Mouse (Mus musculus): ENCODE measurements around the gene Sycn.
"Not testable (repeated sequence)": the region's sequence is repeated elsewhere in the genome, so short reads cannot be mapped to it uniquely, and the experiment has no call there.

The Sycn gene
- long read RNA-seq, experiment 1: 0 reads
- long read RNA-seq, experiment 2: 0 reads

DNA sequence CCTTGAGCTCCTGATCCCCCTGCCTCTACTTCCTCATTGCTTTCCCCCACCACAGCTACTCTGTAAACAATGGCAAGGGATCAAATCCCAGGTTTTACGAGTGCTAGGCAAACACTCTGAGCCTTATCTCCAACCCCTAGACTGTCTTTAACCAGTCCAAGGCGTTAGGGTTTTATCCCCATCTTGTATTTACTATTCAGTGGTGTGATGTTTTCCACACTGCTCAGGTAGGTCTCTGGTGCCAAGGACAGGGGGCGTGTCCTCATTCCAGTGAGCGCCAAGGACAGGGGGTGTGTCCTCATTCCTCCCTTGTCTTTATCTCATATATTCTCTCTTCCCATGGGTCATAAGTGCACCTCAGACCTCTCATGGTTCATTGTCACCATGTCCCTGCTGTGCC is at the start of gene Sycn:
Sycn (plus strand) TSS at position 360 of the 400 bp plus-strand sequence.
- intact Hi-C loops (cut with DNase I): no loop called here

DNA sequence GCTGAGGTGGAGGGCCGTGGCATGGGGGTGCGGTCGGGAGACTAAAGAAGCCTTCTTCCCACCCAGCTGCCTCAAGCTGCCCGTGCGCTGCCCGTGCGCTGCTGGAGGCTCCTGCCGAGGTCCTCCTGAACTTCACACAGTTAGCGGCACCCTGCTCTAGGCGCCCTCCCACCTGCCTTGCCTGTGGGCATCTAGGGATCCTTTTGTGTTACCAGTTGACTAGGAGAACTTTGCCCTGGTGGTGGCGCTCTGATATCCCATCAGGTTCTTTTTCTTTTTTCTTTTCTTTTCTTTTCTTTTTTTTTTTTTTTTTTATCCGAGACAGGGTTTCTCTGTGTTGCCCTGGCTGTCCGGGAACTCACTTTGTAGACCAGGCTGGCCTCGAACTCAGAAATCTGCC is 49.8 kb upstream of the Sycn start:
- intact Hi-C loops (cut with DNase I): loop anchor here (2.0 kb wide), 1 partner anchor 38 kb away; no protein-coding TSS in a partner anchor

DNA sequence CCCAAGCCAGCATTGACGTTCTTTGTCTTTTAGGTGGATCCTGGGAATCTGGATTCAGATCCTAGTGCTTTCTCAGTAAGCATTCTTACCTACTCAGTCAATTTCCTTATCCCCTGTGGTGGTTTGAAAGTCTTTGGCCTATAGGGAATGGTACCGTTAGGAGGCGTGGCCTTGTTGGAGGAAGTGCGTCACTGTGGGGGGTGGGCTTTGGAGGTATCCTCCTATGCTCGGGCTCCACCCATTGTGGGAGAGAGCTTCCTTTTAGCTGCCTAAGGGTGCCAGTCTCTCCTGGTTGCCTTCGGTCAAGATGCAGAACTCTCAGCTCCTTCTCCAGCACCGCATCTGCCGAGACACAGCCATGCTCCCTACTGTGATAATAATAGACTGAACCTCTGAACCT is 48.4 kb upstream of the Sycn start:
- intact Hi-C loops (cut with DNase I): no loop called here

DNA sequence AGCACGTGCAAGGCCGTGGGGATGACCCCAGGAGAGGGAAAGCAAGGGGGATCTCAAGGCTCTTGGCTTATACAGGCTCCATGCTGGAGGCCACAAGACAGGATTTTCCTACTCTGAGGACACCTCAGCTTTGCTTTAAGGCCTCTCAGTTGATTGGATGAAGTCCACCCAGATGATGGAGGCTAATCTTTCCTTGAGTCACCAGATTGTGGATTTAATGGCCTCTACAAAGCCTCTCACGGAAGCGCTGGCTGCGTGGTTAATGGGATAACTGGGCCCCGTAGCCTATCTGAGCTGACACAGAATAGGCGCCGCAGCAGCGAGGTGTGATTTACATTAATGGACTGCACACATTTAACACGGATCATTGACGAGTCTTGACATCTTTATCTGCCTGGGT is 45.3 kb upstream of the Sycn start:
- intact Hi-C loops (cut with DNase I): no loop called here

DNA sequence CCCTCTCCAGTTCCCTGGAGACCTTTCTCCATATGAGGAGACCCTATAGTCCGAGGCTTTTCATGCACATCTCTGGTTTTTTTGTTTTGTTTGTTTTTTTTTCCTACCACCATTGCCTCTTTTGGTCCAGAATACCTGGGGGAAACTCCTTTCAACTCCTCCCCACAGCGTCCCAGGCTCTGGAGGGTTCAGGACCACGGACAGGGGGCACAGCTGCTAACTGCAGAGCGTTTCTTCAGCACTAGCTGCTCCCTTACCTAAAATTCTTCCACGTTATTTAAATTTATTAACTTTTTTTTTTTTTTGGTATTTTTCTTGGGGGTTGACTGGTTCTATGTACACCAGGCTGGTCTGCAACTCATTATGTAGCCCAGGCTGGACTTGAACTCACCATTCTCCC is 35.1 kb upstream of the Sycn start:
- intact Hi-C loops (cut with DNase I): no loop called here

DNA sequence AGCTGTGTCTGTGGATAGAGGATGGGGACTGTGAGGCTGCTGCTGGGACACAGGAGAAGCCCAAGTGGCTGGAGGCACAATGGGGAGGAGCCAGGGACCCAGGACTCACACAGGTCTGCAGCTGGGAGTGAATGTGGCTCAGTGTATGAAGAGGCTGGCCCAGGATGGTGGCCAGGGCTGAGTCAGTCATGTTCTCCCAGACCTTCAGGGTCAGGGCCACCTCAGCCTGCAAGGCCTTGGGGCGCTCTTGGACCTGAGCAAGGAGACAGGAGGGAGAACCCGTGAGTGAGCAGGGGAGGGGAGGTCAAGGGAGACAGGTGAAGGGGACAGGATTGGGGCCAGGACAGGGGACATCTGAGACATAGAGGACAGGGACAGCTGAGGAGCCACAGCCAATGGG is 31.6 kb upstream of the Sycn start:
- intact Hi-C loops (cut with DNase I): not testable (repeated sequence)

DNA sequence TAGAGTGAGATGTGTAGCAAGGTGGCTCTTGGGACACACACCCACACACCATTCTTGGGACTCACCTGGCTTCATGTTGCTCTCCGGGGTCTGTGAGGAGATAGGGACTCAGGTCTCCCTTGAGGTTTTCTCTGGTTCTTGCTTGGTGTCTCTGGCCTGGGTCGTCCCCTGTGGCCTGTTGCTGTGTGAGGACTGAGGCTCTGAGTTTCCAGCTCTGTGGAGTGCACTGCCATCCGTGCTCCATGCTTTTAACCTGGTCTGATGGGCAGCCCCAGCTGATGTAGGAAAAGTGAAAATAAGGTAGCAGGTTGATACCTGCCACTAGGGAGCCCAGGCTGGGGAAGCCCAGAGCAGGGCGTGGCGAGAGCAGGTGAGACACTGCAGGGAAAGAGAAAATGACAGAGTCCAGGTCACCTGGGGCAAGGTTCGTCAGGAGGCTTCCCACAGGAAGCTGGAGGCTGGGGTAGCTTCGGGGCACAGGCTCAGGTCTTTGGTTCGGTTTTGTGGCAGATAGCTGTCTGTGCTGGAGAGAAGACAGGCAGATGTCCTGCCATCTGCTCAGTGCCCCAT is 30.2 kb upstream of the Sycn start, which contains the start of gene Ifnl2:
Ifnl2 (minus strand) TSS at position 51 of the 570 bp plus-strand sequence.
- intact Hi-C loops (cut with DNase I): not testable (repeated sequence)

DNA sequence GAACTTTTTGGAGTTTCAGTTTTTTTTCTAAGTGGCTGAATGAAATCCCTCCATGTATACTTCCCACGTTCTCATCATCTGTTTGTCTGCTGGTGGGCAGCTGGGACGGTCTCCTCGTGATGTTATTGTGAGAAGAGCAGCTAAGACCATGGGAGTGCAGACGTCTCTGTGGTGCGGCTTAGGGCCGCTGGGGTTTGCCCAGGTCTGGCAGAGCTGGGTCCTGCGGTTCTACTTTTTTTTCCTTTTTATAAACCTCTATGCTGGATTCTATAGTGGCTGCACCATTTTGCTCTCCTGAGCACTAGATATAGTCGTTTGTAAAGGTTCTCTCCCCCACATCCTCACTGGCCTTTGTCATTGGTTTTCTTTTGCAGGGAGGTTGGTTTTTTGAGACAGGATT is 29.2 kb upstream of the Sycn start:
- intact Hi-C loops (cut with DNase I): no loop called here

DNA sequence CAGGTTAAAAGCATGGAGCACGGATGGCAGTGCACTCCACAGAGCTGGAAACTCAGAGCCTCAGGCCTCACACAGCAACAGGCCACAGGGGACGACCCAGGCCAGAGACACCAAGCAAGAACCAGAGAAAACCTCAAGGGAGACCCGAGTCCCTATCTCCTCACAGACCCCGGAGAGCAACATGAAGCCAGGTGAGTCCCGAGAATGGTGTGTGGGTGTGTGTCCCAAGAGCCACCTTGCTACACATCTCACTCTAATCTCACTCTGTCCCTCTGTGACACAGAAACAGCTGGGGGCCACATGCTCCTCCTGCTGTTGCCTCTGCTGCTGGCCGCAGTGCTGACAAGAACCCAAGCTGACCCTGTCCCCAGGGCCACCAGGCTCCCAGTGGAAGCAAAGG is 18.1 kb upstream of the Sycn start, which contains the start of gene Ifnl3:
Ifnl3 (plus strand) TSS at position 301 of the 400 bp plus-strand sequence.
- intact Hi-C loops (cut with DNase I): not testable (repeated sequence)

DNA sequence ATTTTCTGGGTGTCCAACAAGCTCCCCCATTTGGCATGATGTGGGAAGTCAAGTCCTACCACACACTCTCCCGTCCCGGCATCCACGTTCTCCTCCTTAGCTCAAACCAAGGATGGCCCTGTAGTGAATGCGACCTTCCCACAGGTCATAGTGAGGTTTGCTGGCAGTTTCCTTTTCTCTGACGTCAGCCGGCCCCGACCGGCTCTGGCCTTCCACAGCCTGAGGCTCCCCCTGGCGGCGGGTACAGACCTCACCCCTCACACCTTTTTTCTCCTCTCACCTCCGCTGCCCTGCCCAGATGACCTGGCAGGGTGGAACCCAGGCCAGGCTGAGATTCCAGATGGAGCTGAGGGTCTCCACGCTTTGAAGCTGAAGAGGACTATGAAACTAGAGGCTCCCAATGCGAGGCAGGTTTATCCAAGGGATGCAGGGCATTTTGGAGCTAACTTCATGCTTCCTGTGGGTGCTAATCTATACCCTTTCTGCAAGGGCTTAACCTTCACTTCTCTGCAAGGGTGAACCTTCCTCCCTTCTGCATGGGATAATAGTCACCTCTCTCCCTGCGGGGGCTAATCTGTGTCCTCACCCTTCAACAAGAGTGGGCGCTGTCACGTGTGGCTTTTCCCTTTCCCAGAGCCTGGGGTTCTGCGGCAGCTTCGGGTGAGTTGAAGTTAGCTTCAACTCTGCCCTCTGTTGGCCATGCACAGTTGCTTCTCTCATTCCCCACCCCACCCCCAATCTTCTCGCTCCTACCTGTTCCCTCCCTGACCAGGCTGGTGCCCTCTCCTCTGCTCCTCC is 12.6 kb upstream of the Sycn start:
- intact Hi-C loops (cut with DNase I): loop anchor here (2.0 to 5.0 kb wide), 3 partner anchors 37 to 81 kb away; no protein-coding TSS in a partner anchor

DNA sequence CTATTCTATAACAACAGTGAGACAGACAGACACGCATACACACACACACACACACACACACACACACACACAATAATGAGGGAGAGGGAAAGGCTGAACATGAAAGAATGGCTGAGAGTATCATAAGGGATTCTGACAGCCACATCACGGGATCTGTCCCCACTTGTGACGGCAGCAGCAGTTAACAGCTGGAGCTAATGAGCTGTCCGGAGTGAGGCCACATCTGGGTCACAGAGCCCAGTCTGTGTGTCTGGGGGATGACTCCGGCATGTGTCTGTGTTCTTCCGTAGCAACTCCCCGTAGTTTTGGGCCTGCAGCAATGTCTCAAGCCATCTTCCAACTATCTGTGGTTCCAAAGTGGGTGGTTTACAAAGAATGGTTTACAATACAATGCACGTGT is 8.7 kb upstream of the Sycn start:
- intact Hi-C loops (cut with DNase I): no loop called here

DNA sequence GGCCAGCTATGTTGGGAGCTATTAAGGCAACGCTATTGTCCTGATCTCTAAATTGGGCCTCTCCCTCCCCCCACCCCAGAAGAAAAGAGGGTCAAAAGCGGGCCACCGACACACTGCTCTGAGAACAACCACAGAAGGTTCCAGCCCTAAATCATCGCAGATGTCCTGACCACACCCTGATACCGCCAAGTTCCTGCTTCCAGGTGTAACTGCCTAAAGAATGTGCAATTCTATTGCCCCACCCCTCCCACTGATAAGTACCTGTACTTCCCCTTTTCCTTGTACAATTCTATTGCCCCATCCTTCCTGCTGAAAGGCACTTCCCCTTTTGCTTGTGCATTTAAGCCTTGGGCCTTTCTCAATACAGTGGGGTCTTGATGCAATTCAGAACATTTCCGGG is 1.8 kb upstream of the Sycn start:
- intact Hi-C loops (cut with DNase I): not testable (repeated sequence)

DNA sequence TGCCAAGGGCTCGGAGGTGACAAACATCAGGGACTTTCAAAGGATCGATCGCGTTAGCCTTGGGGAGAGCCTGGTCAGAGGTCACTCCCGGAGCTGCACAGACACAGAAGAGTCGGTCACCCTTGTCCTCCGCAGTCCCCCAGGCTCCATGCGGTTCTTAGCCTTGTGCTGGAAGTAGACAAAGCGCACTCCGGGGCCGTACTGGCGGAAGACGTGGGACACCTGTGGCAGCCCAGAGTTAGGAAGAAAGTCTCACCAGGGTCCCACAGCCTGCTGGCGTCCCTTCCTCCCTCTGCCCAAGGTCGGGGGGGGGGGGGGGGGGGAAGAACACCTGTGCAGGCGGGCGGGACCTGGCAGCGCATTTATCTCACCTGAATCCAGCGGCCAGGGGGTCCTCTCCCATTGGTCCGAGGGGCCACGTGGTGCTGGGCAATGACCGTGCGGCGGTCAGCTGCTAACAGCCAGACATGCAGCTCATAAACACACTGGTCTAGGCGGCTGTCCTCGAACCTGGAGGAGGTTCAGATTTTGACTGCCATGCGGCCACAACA is 3.4 kb downstream of the Sycn start:
- intact Hi-C loops (cut with DNase I): no loop called here

DNA sequence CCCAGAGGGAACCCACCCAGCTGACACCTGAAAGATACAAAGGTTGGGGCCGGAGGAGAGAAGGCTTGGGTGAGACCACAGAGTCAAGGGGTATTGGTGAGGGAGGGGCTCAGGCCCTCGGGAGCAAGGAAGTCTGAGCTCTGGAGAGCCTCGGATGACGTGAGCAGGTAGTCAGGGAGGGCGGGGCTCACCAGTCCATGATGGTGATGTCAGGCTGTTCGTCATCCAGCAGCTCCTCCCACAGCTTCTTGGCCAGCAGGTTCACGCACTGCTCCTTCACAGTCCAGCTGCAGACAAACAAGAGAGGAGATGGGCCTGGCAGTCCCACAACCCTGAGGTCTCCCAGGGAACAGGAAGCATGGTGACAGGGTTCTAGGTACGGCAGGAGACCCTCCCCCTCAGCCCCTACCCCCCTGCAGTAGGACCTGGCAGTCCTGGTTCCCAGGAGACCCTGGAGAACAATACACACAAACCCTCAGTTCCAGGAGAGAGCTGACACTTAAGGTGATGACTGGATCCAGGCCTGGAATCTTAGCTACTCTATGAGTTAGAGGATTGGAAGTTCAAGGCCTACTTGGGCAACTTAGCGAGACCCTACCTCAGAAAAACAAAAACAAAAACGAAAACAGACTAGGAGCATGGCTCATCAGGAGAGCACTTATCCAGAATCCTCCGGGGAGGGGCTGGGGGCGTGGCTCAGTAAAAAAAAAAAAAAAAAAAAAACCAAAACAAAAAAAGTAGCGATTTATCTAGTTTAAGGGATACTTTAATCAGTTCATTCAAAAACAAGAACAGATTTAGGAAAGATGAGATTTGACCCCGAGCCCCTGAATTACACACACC is 4.6 kb downstream of the Sycn start:
- intact Hi-C loops (cut with DNase I): no loop called here

DNA sequence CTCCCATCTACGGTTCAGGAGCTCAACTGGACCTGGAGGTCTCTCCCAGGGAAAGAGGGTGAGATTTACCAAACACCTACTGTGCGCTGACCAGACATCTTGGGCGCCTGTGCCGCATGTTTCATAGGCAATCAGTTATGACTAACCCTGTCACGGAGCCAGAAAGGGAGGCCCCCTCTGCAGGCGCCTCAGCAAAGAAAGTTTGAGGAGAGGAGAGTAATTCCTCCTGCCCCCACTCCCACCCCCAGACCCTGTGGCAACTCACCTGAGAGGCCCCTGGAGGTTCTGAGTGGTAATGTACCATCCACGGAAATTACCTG is 5.2 kb downstream of the Sycn start:
- intact Hi-C loops (cut with DNase I): no loop called here

DNA sequence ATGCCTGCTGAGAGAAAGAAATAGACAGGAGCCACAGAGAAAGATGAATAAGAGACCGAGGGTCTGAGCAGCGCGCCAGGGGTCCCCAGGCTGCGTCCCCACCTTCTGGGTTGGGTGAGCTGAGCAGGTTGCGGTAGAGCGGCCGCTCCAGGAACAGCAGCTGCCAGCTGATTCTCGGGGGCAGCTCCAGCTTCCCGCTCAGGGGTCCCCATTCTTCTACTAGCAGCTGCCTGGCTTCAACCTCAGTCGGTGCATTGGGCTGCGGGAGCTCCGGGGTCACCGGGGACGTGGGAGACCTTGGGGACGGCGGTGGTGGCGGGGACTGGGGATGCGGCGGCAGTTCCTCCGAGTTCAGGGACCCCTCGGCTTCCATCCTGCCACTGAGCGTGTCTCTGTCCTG is 6.0 kb downstream of the Sycn start:
- intact Hi-C loops (cut with DNase I): no loop called here

DNA sequence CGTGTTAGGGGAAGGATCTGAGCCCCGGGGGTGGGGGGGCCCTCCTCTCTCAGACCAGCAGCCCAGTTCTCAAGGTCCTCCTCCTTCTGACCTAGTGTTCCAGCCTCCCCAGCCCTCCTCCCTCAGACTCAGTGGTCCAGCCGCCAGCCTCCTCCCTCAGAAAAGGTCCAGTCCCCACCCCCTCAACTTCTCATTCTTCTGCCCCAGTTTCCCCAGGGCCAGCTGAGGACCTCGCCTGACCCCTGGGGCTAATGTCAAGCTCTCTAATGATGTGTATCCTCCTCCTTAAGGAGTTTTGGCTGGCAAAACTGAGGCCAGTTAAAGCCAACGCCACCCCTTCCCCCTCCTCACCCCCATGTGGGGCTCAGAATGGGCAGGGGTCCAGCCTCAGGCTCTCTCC is 6.5 kb downstream of the Sycn start, which contains the start of gene Nccrp1:
Nccrp1 (minus strand) TSS at position 101 of the 400 bp plus-strand sequence.
- intact Hi-C loops (cut with DNase I): no loop called here

DNA sequence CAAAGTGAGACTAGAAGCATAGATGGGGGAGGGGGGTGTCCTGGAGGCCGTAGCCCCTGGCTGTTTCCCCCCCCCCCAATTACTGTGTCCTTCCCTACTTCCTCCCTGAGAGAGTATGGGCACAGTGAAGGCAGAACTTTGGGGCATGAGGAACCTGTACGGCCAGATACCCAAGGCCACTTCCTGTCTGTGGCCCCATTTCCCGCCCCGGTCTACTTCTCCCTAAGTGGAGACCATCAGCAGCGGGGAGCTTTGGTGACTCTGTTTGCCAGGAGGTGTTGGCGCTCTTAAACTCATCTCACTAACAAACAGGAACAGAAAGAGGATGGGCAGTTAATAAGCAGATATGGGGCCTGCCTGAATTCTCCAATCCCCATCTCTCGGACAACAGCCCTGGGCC is 6.9 kb downstream of the Sycn start:
- intact Hi-C loops (cut with DNase I): no loop called here

DNA sequence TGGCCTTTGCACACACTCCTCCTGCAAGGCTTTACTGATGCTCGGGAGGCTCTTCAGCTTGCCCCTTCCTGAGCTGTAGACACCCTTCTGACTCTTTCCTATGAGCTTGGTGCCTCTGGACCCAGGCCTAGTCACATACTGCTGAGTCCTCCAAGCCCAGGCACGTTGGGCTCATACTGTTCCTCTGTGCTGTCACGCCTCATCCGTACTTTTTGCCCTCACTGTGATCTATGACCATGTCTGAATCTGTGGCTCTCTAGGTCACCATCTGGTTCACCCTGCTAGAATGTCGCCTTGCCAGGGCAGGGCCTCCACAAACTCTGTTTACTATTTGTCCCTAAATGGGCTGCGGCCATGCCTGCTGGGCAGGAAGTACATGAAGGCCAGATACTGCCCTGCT is 12.4 kb downstream of the Sycn start:
- intact Hi-C loops (cut with DNase I): no loop called here

DNA sequence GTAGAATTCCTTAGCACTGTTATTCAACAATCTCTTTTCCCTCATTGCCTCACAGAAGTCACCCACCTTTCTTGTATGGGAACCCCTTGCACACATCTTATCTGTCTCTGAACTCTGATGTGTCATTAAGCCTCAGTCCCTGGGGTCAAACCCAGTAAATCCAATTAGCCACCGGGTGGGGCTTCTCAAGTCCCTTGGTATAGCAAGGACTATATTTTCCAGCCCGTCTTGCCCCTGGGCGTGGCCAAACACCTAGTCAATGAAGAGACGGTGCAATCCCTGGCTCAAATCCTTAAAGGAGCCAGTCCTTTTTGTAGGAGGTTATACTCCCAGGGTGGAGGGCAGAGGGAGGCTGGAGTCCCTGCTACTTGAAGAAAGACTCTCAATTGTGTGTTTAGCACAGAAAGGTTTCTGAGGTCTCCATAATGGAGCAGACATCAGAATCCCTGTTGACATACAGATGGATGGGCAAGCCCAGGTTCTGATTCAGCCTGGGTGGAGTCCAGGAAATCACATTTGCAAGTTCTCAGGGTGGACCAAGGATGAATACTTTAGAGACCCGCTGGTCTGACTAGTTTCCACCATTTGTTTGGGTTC is 15.4 kb downstream of the Sycn start:
- intact Hi-C loops (cut with DNase I): no loop called here

DNA sequence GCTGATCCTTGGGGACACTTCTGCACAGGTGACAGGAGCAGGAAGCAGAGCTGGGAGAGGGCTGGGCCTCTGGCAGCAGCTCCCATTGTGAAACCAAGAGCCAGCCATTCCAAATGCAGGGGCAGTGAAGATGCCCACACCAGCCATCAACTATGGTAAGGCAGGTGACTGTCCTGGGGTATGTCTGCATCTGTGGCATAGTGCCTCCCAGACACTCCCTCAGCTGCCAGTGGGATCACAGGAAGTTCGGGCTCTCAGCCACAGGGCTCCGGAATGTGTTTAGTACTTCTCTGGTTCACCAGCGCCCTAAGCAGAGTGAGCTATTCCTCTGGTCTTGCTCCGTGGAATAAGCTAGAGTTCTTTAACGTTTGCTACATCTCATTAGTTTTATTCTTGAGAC is 16.4 kb downstream of the Sycn start:
- intact Hi-C loops (cut with DNase I): no loop called here

Measured in adrenal gland (tissue).